Mouse (Mus musculus): ENCODE results near the gene Sept7. TPM values are rescaled to one million over a fixed set of nuclear protein-coding genes. Genes with fewer than 3 reads are reported as not detected.

Sept7 gene
- polyA plus RNA-seq (2012; rRNA removed), result 35.8 and 40.6 TPM in 2 replicates

DNA sequence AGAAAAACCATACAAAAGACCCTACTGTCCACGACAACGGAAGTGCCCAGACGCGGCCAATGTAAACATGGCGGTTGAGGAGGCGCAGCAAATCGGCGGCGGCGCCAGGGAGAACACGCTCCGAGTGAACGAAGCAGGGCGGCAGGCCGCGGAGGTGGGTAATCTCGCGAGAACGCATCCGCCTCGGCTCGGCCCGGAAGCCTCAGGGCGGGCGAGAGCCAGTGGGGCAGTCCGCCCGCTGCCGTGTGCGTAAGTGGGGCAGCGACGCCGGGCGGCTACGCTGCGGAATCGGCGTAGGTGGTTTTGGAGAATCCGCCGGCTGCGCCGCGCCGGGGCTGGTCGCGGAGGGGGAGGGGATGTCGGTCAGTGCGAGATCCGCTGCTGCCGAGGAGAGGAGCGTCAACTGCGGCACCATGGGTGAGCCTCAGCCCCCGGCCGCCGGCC, at the start of gene Sept7:
Gene Sept7, plus strand, starts transcription at position 157 of the 444 bp plus-strand sequence.

Other genes starting within 250 kb of the Sept7 start
- gene Gm10181, start 163.0 kb upstream of the Sept7 start, polyA plus RNA-seq (2012; rRNA removed), result not detected in 2 replicates
- gene Herpud2, start 100.6 kb upstream of the Sept7 start, polyA plus RNA-seq (2012; rRNA removed), result 8.1 and 10.6 TPM in 2 replicates
- gene Eepd1, start 229.1 kb downstream of the Sept7 start, polyA plus RNA-seq (2012; rRNA removed), result 2.2 and 2.7 TPM in 2 replicates